Mouse (Mus musculus) olfactory bulb, adult 2 months (tissue): Measurements from ENCODE around the gene Rab37.

ENCODE experiments used
- CTCF ChIP-seq: fragments of 200-500 bp; IDR thresholded peaks from 2 replicates; pipeline ENCODE4 v1.5.1; 2012; ENCODE audit warnings: low read depth, mild to moderate bottlenecking, low read length, moderate library complexity; ENCODE audit not compliant: insufficient read depth
- POLR2A ChIP-seq: fragments of 200-500 bp; IDR thresholded peaks from 2 replicates; pipeline ENCODE4 v1.6.1; 2012; ENCODE audit warnings: mild to moderate bottlenecking, low read depth, low read length, moderate library complexity; ENCODE audit not compliant: insufficient read depth

DNA sequence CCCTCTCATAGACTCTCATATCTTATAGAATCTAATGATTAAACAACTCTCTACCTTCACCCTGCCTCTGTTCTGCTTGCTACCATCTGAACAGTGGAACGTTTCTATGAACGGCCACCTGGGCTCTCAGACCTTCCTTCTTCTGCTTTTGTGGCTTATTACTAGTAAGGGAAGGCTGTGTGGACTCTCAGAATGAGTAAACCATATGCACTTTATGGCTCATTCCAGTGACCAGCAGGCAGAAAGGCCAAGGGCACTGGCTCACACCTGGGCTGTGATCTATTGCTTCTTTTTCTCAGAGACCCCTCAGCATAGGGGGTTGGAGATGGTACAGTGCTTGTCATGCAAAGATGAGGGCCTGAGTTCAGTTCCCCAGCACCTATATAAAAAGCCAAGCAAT is 15.4 kb downstream of the Rab37 start:
- TF ChIP-seq CTCF (no peak), POLR2A (no peak)
